Mouse (Mus musculus): ENCODE data around the gene Wdfy4.

GRCm38 (mm10) chr14:33099111-33099510 is 86.2 kb downstream of the Wdfy4 start:
- TF ChIP-seq EP300 (IDR thresholded peaks at IDR 0.05; ENCODE audit: low read depth) (no peak), CTCF (IDR thresholded peaks at IDR 0.05; ENCODE audit: low read depth) (no peak)
